Mouse (Mus musculus): ENCODE results near the gene Chl1. TPM values are rescaled to one million over a fixed set of nuclear protein-coding genes. Genes with fewer than 3 reads are reported as not detected.

Gene Chl1
- polyA plus RNA-seq (2012; rRNA removed), result 51.9 and 54.9 TPM in 2 replicates

- H3K4me1 ChIP-seq (ENCODE audit: control insufficient read depth, insufficient read depth, low read length), result peaks cover 3% of the 10 kb centered on the region; the same call in 1 of the 2 replicates
- 5% methylated on average over 25 of the region's 25 CpGs for WGBS
- TF ChIP-seq CTCF (IDR thresholded peaks at IDR 0.05; ENCODE audit: borderline replicate concordance, insufficient read depth, low read depth, low read length), result no peak
- DNase-seq, result peak; percentile 79 to 81
- H3K27ac ChIP-seq (ENCODE audit: insufficient read depth, low read length), result peak within 1 kb of the TSS; percentile 97
- H3K27me3 ChIP-seq (ENCODE audit: control insufficient read depth, insufficient read depth, low read length), result no peaks in the 10 kb centered on the region
- peak within 1 kb of the TSS; percentile 95 for H3K4me3 ChIP-seq (replicated peaks; ENCODE audit: insufficient read depth, low read depth, low read length)
These were observed at the start of gene Chl1 for GRCm38 (mm10) chr6:103510392-103511289. Gene Chl1, plus strand, starts transcription at chr6:103510586.

GRCm38 (mm10) chr6:103465479-103466080 lies 44.8 kb upstream of the Chl1 start:
- 43% methylated on average over 5 of the region's 5 CpGs for WGBS
- no peak for DNase-seq
- H3K27me3 ChIP-seq (ENCODE audit: control insufficient read depth, insufficient read depth, low read length), result no peaks in the 10 kb centered on the region
- H3K4me1 ChIP-seq (ENCODE audit: control insufficient read depth, insufficient read depth, low read length), result no peaks in the 10 kb centered on the region
- H3K27ac ChIP-seq (ENCODE audit: insufficient read depth, low read length), result no peak overlapping the region
- TF ChIP-seq POLR2A (IDR thresholded peaks at IDR 0.05; ENCODE audit: borderline replicate concordance, insufficient read depth, low read length) (no peak), CTCF (IDR thresholded peaks at IDR 0.05; ENCODE audit: borderline replicate concordance, insufficient read depth, low read depth, low read length) (no peak)
- no peak overlapping the region for H3K4me3 ChIP-seq (replicated peaks; ENCODE audit: insufficient read depth, low read depth, low read length)

GRCm38 (mm10) chr6:103473316-103473715 lies 37.1 kb upstream of the Chl1 start:
- Histone ChIP-seq H3K4me3 (replicated peaks; ENCODE audit: insufficient read depth, low read depth, low read length) (no peak overlapping the region), H3K4me1 (ENCODE audit: control insufficient read depth, insufficient read depth, low read length) (no peaks in the 10 kb centered on the region), H3K27ac (ENCODE audit: insufficient read depth, low read length) (no peak overlapping the region), H3K27me3 (ENCODE audit: control insufficient read depth, insufficient read depth, low read length) (no peaks in the 10 kb centered on the region)
- no peak for TF ChIP-seq CTCF (IDR thresholded peaks at IDR 0.05; ENCODE audit: borderline replicate concordance, insufficient read depth, low read depth, low read length)
- no peak for TF ChIP-seq POLR2A (IDR thresholded peaks at IDR 0.05; ENCODE audit: borderline replicate concordance, insufficient read depth, low read length)
- DNase-seq, result no peak
- 82% methylated on average over 5 of the region's 5 CpGs for WGBS

GRCm38 (mm10) chr6:103487199-103487598 lies 23.2 kb upstream of the Chl1 start:
- H3K4me1 ChIP-seq (ENCODE audit: control insufficient read depth, insufficient read depth, low read length), result no peaks in the 10 kb centered on the region
- no peak for DNase-seq
- H3K27me3 ChIP-seq (ENCODE audit: control insufficient read depth, insufficient read depth, low read length), result no peaks in the 10 kb centered on the region
- TF ChIP-seq CTCF (IDR thresholded peaks at IDR 0.05; ENCODE audit: borderline replicate concordance, insufficient read depth, low read depth, low read length) (no peak), POLR2A (IDR thresholded peaks at IDR 0.05; ENCODE audit: borderline replicate concordance, insufficient read depth, low read length) (no peak)
- WGBS, result 76% methylated on average over 1 of the region's 1 CpGs
- no peak overlapping the region for H3K4me3 ChIP-seq (replicated peaks; ENCODE audit: insufficient read depth, low read depth, low read length)
- no peak overlapping the region for H3K27ac ChIP-seq (ENCODE audit: insufficient read depth, low read length)

GRCm38 (mm10) chr6:103498404-103498803 lies 12.0 kb upstream of the Chl1 start:
- no peak for TF ChIP-seq POLR2A (IDR thresholded peaks at IDR 0.05; ENCODE audit: borderline replicate concordance, insufficient read depth, low read length)
- no peak for TF ChIP-seq CTCF (IDR thresholded peaks at IDR 0.05; ENCODE audit: borderline replicate concordance, insufficient read depth, low read depth, low read length)
- no peaks in the 10 kb centered on the region for H3K27me3 ChIP-seq (ENCODE audit: control insufficient read depth, insufficient read depth, low read length)
- no peak overlapping the region for H3K4me3 ChIP-seq (replicated peaks; ENCODE audit: insufficient read depth, low read depth, low read length)
- 75% methylated on average over 4 of the region's 4 CpGs for WGBS
- no peaks in the 10 kb centered on the region for H3K4me1 ChIP-seq (ENCODE audit: control insufficient read depth, insufficient read depth, low read length)
- no peak for DNase-seq
- no peak overlapping the region for H3K27ac ChIP-seq (ENCODE audit: insufficient read depth, low read length)

- TF ChIP-seq CTCF (IDR thresholded peaks at IDR 0.05; ENCODE audit: borderline replicate concordance, insufficient read depth, low read depth, low read length) (no peak), POLR2A (IDR thresholded peaks at IDR 0.05; ENCODE audit: borderline replicate concordance, insufficient read depth, low read length) (no peak)
- WGBS, result 22% methylated on average over 3 of the region's 3 CpGs
- no peak overlapping the region for H3K27ac ChIP-seq (ENCODE audit: insufficient read depth, low read length)
- peaks cover 3% of the 10 kb centered on the region; the same call in 1 of the 2 replicates for H3K4me1 ChIP-seq (ENCODE audit: control insufficient read depth, insufficient read depth, low read length)
- no peak overlapping the region for H3K4me3 ChIP-seq (replicated peaks; ENCODE audit: insufficient read depth, low read depth, low read length)
- DNase-seq, result no peak
- no peaks in the 10 kb centered on the region for H3K27me3 ChIP-seq (ENCODE audit: control insufficient read depth, insufficient read depth, low read length)
These were observed 6.3 kb upstream of the Chl1 start for GRCm38 (mm10) chr6:103504065-103504464.

DNA sequence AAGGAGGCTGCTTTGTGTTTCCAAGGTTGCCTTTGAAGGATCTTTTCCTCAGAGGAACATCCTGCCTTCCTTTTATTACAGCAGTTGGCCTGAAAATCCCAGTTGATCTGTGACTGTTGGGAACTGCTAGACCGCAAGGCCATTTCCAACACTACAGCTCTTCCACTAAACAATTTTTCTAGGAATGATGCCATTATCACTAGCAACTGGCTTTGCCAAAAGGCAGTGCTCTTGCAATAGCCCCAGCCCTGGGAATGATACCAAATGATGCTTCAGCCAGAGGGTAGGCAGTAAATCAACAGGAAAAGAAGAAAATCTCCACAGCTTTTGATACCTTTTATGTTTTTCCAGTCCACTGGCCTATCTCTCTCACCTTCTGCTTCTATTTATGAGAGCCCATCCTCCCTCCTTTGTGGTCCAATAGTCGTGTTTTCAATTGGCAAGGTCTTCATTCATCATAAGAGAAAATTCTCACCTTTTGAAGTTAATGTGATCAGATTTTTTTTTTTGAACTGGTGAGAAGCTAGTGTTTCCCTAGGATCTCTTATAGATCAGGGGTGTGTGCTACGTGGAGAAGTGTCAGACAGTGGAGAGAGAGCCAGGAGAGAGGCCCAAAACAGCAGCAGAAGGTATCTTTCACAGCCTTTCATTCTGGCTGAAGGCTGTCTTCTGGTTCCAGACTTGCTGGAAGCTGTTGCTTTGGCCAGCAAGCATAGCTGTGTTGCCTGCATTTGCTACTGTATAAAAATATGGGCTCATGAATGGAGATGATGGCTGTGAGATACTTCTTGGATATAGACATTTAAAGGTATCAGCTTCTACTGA lies 2.4 kb upstream of the Chl1 start:
- TF ChIP-seq POLR2A (IDR thresholded peaks at IDR 0.05; ENCODE audit: borderline replicate concordance, insufficient read depth, low read length) (no peak), CTCF (IDR thresholded peaks at IDR 0.05; ENCODE audit: borderline replicate concordance, insufficient read depth, low read depth, low read length) (no peak)
- 13% methylated on average over 3 of the region's 3 CpGs for WGBS
- H3K27ac ChIP-seq (ENCODE audit: insufficient read depth, low read length), result no peak overlapping the region; the same call in 1 of the 2 replicates
- H3K27me3 ChIP-seq (ENCODE audit: control insufficient read depth, insufficient read depth, low read length), result no peaks in the 10 kb centered on the region
- DNase-seq, result peak; percentile 39 to 82
- H3K4me1 ChIP-seq (ENCODE audit: control insufficient read depth, insufficient read depth, low read length), result peaks cover 3% of the 10 kb centered on the region; the same call in 1 of the 2 replicates
- H3K4me3 ChIP-seq (replicated peaks; ENCODE audit: insufficient read depth, low read depth, low read length), result no peak overlapping the region

All from cerebellum, adult 2 months (tissue).